Mouse (Mus musculus) heart, embryonic 16.5 days (tissue): ENCODE measurements around the gene Tnfrsf14. TPM values are rescaled to one million over a fixed set of nuclear protein-coding genes. Genes with fewer than 3 reads are reported as not detected.

Experiments
- ATAC-seq: fragments of 200-750 bp; cut with Nextera tagmentation; replicated peaks from 2 replicates; pipeline ENCODE4 v1.8.0; 2017; ENCODE audit warnings: moderate number of reproducible peaks; ENCODE audit not compliant: insufficient read depth, low FRiP score; ENCODE audit errors: extremely low read depth
- H3K27ac ChIP-seq: fragments of 300-500 bp; sonication (generic); 2 replicates; pipeline ENCODE4 v1.5.1; 2014; ENCODE audit warnings: mild to moderate bottlenecking, low read length, control low read depth, moderate library complexity
- H3K27me3 ChIP-seq: fragments of 300-500 bp; sonication (generic); 2 replicates; pipeline ENCODE4 v1.6.1; 2014; ENCODE audit warnings: low read length, mixed read lengths; ENCODE audit not compliant: control insufficient read depth, insufficient read depth
- H3K36me3 ChIP-seq: fragments of 300-500 bp; sonication (generic); 2 replicates; pipeline ENCODE4 v1.6.1; 2014; ENCODE audit not compliant: control insufficient read depth, insufficient read depth
- H3K4me1 ChIP-seq: fragments of 300-500 bp; sonication (generic); 2 replicates; pipeline ENCODE4 v1.6.1; 2014; ENCODE audit warnings: low read length, mixed read lengths; ENCODE audit not compliant: control insufficient read depth, insufficient read depth
- H3K4me2 ChIP-seq: fragments of 300-500 bp; sonication (generic); 2 replicates; pipeline ENCODE4 v1.6.1; 2014; ENCODE audit warnings: low read depth, mild to moderate bottlenecking, control low read depth, low read length
- H3K4me3 ChIP-seq: fragments of 300-500 bp; sonication (generic); 2 replicates; pipeline ENCODE4 v1.5.1; 2014; ENCODE audit warnings: mild to moderate bottlenecking, control low read depth, low read length
- H3K9ac ChIP-seq: fragments of 300-500 bp; sonication (generic); 2 replicates; pipeline ENCODE4 v1.6.1; 2014; ENCODE audit warnings: low read length, control low read depth
- H3K9me3 ChIP-seq: fragments of 300-500 bp; sonication (generic); replicated peaks from 2 replicates; pipeline ENCODE4 v1.6.1; 2016; ENCODE audit warnings: low read length; ENCODE audit not compliant: control insufficient read depth
- WGBS: fragments of 180-500 bp; shearing (Covaris S2); extraction: QIAGEN DNeasy Blood & Tissue Kit; methylation state at CpG from one replicate; pipeline ENCODE4 v1.1.7; 2014; 5-methylcytosine and 5-hydroxymethylcytosine counted together
- polyA plus RNA-seq: library from polyadenylated mRNA; unstranded; fragments of >200 nt; fragmentation: Nextera tagmentation; extraction: Ambion mirVana; gene quantifications from 2 replicates; pipeline ENCODE4 v1.2.1, GENCODE M21; 2015

Gene Tnfrsf14
- polyA plus RNA-seq, 1 experiment from 2014 or later, result 1.3 TPM

DNA sequence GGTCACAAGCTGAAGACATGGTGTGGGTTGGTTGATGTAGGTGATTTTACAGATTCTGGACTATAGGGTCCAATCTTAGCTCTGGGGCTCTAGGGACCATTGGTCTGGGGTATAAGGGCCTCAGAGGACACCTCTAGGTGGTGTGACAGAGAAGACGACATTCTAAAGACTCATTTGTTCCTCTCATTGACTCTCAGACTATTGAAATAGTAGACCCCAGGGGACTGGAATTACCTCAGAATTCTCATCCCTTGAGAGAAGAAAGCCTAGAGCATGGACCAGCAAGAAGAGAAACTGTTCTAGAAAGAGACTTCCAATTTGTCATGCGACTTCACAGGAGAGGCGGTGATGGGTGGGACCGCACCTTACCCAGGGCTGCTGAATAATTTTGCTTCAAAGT lies 14.1 kb downstream of the Tnfrsf14 start:
- Histone ChIP-seq H3K27ac (no peak overlapping the region), H3K9ac (no peak overlapping the region), H3K4me1 (no peaks in the 10 kb centered on the region), H3K9me3 (no peaks in the 10 kb centered on the region), H3K36me3 (no peaks in the 10 kb centered on the region), H3K4me2 (no peak overlapping the region), H3K4me3 (no peak overlapping the region), H3K27me3 (no peaks in the 10 kb centered on the region)
- no peak for ATAC-seq
- 88% methylated on average over 4 of the region's 4 CpGs for WGBS

- Histone ChIP-seq H3K27me3 (no peaks in the 10 kb centered on the region), H3K4me2 (no peak overlapping the region), H3K4me3 (no peak overlapping the region), H3K4me1 (no peaks in the 10 kb centered on the region), H3K9me3 (no peaks in the 10 kb centered on the region), H3K36me3 (no peaks in the 10 kb centered on the region), H3K9ac (no peak overlapping the region), H3K27ac (no peak overlapping the region)
- no peak for ATAC-seq
- WGBS, result 94% methylated on average over 3 of the region's 3 CpGs
Observed at GRCm38 (mm10) chr4:154913845-154914244, 14.5 kb downstream of the Tnfrsf14 start.

- no peaks in the 10 kb centered on the region for H3K36me3 ChIP-seq
- ATAC-seq, result no peak
- no peaks in the 10 kb centered on the region for H3K27me3 ChIP-seq
- 0 out of 2 replicates have a peak, but pooled peaks cover 3% of the 10 kb centered on the region for H3K4me1 ChIP-seq
- no peak overlapping the region for H3K4me3 ChIP-seq
- no peak overlapping the region for H3K4me2 ChIP-seq
- WGBS, result 51% methylated on average over 2 of the region's 2 CpGs
- no peak overlapping the region for H3K9ac ChIP-seq
- no peaks in the 10 kb centered on the region for H3K9me3 ChIP-seq
- H3K27ac ChIP-seq, result no peak overlapping the region
Observed at GRCm38 (mm10) chr4:154911644-154912043, 16.7 kb downstream of the Tnfrsf14 start.

- no peaks in the 10 kb centered on the region for H3K36me3 ChIP-seq
- H3K9ac ChIP-seq, result no peak overlapping the region
- H3K4me2 ChIP-seq, result no peak overlapping the region
- H3K9me3 ChIP-seq, result no peaks in the 10 kb centered on the region
- H3K27me3 ChIP-seq, result no peaks in the 10 kb centered on the region
- H3K4me1 ChIP-seq, result 0 out of 2 replicates have a peak, but pooled peaks cover 3% of the 10 kb centered on the region
- H3K4me3 ChIP-seq, result no peak overlapping the region
- no peak for ATAC-seq
- H3K27ac ChIP-seq, result no peak overlapping the region
- WGBS, result 28% methylated on average over 15 of the region's 15 CpGs
Observed at GRCm38 (mm10) chr4:154910606-154911522, 17.5 kb downstream of the Tnfrsf14 start.

- H3K27me3 ChIP-seq, result no peaks in the 10 kb centered on the region
- 74% methylated on average over 5 of the region's 5 CpGs for WGBS
- H3K9ac ChIP-seq, result no peak overlapping the region
- H3K9me3 ChIP-seq, result no peaks in the 10 kb centered on the region
- no peak for ATAC-seq
- H3K36me3 ChIP-seq, result no peaks in the 10 kb centered on the region
- no peak overlapping the region for H3K4me2 ChIP-seq
- no peak overlapping the region for H3K4me3 ChIP-seq
- H3K27ac ChIP-seq, result no peak overlapping the region
- 0 out of 2 replicates have a peak, but pooled peaks cover 4% of the 10 kb centered on the region for H3K4me1 ChIP-seq
Observed at GRCm38 (mm10) chr4:154908490-154908889, 19.9 kb downstream of the Tnfrsf14 start.

- 40% methylated on average over 17 of the region's 17 CpGs for WGBS
- H3K9me3 ChIP-seq, result no peaks in the 10 kb centered on the region
- no peaks in the 10 kb centered on the region for H3K27me3 ChIP-seq
- 0 out of 2 replicates have a peak, but pooled peaks cover 4% of the 10 kb centered on the region for H3K4me1 ChIP-seq
- no peak overlapping the region for H3K27ac ChIP-seq
- H3K36me3 ChIP-seq, result no peaks in the 10 kb centered on the region
- peak; percentile 56; the same call in 1 of the 2 replicates for ATAC-seq
- H3K9ac ChIP-seq, result peak overlapping the region; percentile 34
- H3K4me3 ChIP-seq, result no peak overlapping the region
- peak overlapping the region; percentile 23; the same call in 1 of the 2 replicates for H3K4me2 ChIP-seq
Observed at GRCm38 (mm10) chr4:154907833-154908232, 20.5 kb downstream of the Tnfrsf14 start.

GRCm38 (mm10) chr4:154904185-154905071 lies 23.9 kb downstream of the Tnfrsf14 start:
- Histone ChIP-seq H3K4me2 (peak overlapping the region; percentile 71), H3K4me3 (peak overlapping the region; percentile 51), H3K9me3 (no peaks in the 10 kb centered on the region), H3K27ac (0 out of 2 replicates have a peak overlapping the region, but pooled peaks have one; percentile 29), H3K36me3 (no peaks in the 10 kb centered on the region), H3K27me3 (no peaks in the 10 kb centered on the region), H3K4me1 (peaks cover 6% of the 10 kb centered on the region), H3K9ac (peak overlapping the region; percentile 50)
- WGBS, result 1% methylated on average over 16 of the region's 16 CpGs
- peak; percentile 87 for ATAC-seq

DNA sequence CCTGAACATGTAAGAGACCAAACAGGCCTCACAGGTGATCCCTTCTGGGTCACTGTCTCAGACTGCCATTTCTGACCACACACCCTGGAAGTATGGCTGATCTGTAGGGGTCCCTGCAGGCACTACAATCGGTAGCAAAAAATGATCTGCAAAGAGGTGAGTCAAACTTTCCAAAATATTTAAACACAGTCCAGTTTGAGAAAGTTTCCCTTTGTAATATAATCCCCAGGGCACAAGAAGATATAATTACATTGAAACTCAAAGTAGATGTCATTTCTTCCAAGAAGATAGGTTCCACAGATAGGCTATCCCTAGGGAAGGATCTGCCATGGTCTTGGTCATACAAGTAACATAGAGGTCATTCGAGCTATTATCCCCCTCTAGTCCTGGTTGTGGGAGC lies 26.0 kb downstream of the Tnfrsf14 start:
- 82% methylated on average over 2 of the region's 2 CpGs for WGBS
- ATAC-seq, result no peak
- Histone ChIP-seq H3K27ac (no peak overlapping the region), H3K4me3 (no peak overlapping the region), H3K9ac (no peak overlapping the region), H3K4me2 (no peak overlapping the region), H3K36me3 (no peaks in the 10 kb centered on the region), H3K27me3 (no peaks in the 10 kb centered on the region), H3K9me3 (no peaks in the 10 kb centered on the region), H3K4me1 (peaks cover 12% of the 10 kb centered on the region)
